In genomic region chr10:122029738-122030137, GRCm38 (mm10) we compare ENCODE assay signal across 14 mouse cellular contexts. TPM values are rescaled to one million over a fixed set of nuclear protein-coding genes. Genes with fewer than 3 reads are reported as not detected.
DNase-seq lines count a peak whose midpoint lies in the region; ATAC-seq and TF ChIP-seq lines count a peak whose summit lies in the region.
"Had no signal": no experiment of that assay in that cellular context is flagged by ENCODE, and none has a peak within 500 bp of the region (broad histone marks: within the 10 kb centered on the region; RNA-seq: fewer than 3 reads in every experiment).

No protein-coding gene starts in this region.

- H3K9me3 ChIP-seq in forebrain, embryonic 15.5 days, result no peaks in the 10 kb centered on the region
- H3K9me3 ChIP-seq in forebrain, embryonic 11.5 days (ENCODE audit: control insufficient read depth, low read length), result no peaks in the 10 kb centered on the region
- H3K9me3 ChIP-seq in liver, embryonic 12.5 days (replicated peaks), result no peaks in the 10 kb centered on the region
- no peaks in the 10 kb centered on the region for H3K9me3 ChIP-seq in embryonic facial prominence, embryonic 15.5 days (replicated peaks)
- H3K9me3 ChIP-seq in limb, embryonic 14.5 days (ENCODE audit: control insufficient read depth, low read length), result no peaks in the 10 kb centered on the region
- H3K9me3 ChIP-seq: hindbrain, embryonic 10.5 days; liver, embryonic 15.5 days had no signal

- no peak overlapping the region for H3K4me2 ChIP-seq in forebrain, embryonic 15.5 days (replicated peaks)
- no peak overlapping the region for H3K4me2 ChIP-seq in forebrain, embryonic 11.5 days (ENCODE audit: low read depth, low read length, severe bottlenecking)
- no peak overlapping the region for H3K4me2 ChIP-seq in liver, embryonic 12.5 days
- H3K4me2 ChIP-seq in embryonic facial prominence, embryonic 15.5 days (replicated peaks), result peak overlapping the region; percentile 13; the same call in 1 of the 2 replicates
- H3K4me2 ChIP-seq in limb, embryonic 14.5 days (replicated peaks; ENCODE audit: low read depth, low read length, severe bottlenecking), result 0 out of 2 replicates have a peak overlapping the region, but pooled peaks have one; percentile 16
- H3K4me2 ChIP-seq: liver, embryonic 15.5 days had no signal

- ATAC-seq in forebrain, embryonic 15.5 days (replicated peaks), result no peak
- no peak for ATAC-seq in forebrain, embryonic 11.5 days (replicated peaks; ENCODE audit: low FRiP score)
- no peak for ATAC-seq in liver, embryonic 12.5 days
- ATAC-seq in embryonic facial prominence, embryonic 15.5 days (ENCODE audit: insufficient number of reproducible peaks, low FRiP score, low TSS enrichment, low read depth), result no peak
- no peak for ATAC-seq in limb, embryonic 14.5 days (ENCODE audit: low FRiP score, low read depth)
- ATAC-seq in megakaryocyte-erythroid progenitor cell, adult 5-6 weeks (replicated peaks; ENCODE audit: low FRiP score, low TSS enrichment, poor library complexity, severe bottlenecking), result no peak

- no peaks in the 10 kb centered on the region for H3K79me2 ChIP-seq in liver, adult 2 months (ENCODE audit: control insufficient read depth, insufficient read depth, low read length)

- no peak overlapping the region for H3K9ac ChIP-seq in forebrain, embryonic 15.5 days (replicated peaks)
- H3K9ac ChIP-seq in forebrain, embryonic 11.5 days (ENCODE audit: low read length), result no peak overlapping the region
- H3K9ac ChIP-seq in liver, adult 2 months (ENCODE audit: low read depth, low read length), result no peak overlapping the region
- H3K9ac ChIP-seq in liver, embryonic 12.5 days, result no peak overlapping the region
- H3K9ac ChIP-seq in embryonic facial prominence, embryonic 15.5 days, result no peak overlapping the region
- H3K9ac ChIP-seq in limb, embryonic 14.5 days (ENCODE audit: low read depth, low read length, severe bottlenecking), result no peak overlapping the region
- H3K9ac ChIP-seq: liver, embryonic 15.5 days had no signal

- WGBS in forebrain, embryonic 15.5 days, result 65% methylated on average over 7 of the region's 7 CpGs
- WGBS in forebrain, embryonic 11.5 days, result 75% methylated on average over 7 of the region's 7 CpGs
- whole genome bisulfite sequencing in liver, adult 2 months, result 8% methylated on average over 7 of the region's 7 CpGs
- WGBS in liver, embryonic 12.5 days (ENCODE audit: insufficient replicate concordance), result 70% methylated on average over 7 of the region's 7 CpGs
- WGBS in embryonic facial prominence, embryonic 15.5 days, result 50% methylated on average over 7 of the region's 7 CpGs
- WGBS in limb, embryonic 14.5 days, result 30% methylated on average over 7 of the region's 7 CpGs

- H3K4me3 ChIP-seq in forebrain, embryonic 15.5 days, result no peak overlapping the region
- H3K4me3 ChIP-seq in forebrain, embryonic 11.5 days (ENCODE audit: low read depth, low read length), result no peak overlapping the region
- no peak overlapping the region for H3K4me3 ChIP-seq in liver, adult 2 months (ENCODE audit: insufficient read depth, low read depth, low read length)
- no peak overlapping the region for H3K4me3 ChIP-seq in liver, embryonic 12.5 days
- no peak overlapping the region for H3K4me3 ChIP-seq in embryonic facial prominence, embryonic 15.5 days (replicated peaks)
- no peak overlapping the region for H3K4me3 ChIP-seq in limb, embryonic 14.5 days (replicated peaks; ENCODE audit: low read length)
- H3K4me3 ChIP-seq: hindbrain, embryonic 10.5 days; liver, embryonic 15.5 days had no signal

- no peak for DNase-seq in forebrain, embryonic 11.5 days (ENCODE audit: low spot score)
- DNase-seq in liver, adult 2 months (ENCODE audit: extremely low read depth, low read depth, low spot score), result peak; percentile 29
- DNase-seq in limb, embryonic 14.5 days (ENCODE audit: low spot score), result no peak
- no peak for DNase-seq in thymus, postnatal 25 days
- DNase-seq: cerebellum, postnatal 14 days; gastrocnemius, postnatal 10 days; layer of hippocampus, adult 9-11 months; spleen, adult 18-20 months had no signal

- 0 out of 2 replicates have a peak, but pooled peaks cover 7% of the 10 kb centered on the region for H3K4me1 ChIP-seq in forebrain, embryonic 15.5 days
- no peaks in the 10 kb centered on the region for H3K4me1 ChIP-seq in forebrain, embryonic 11.5 days (replicated peaks; ENCODE audit: control insufficient read depth, insufficient read depth, low read length)
- peaks cover 2% of the 10 kb centered on the region; the same call in 1 of the 2 replicates for H3K4me1 ChIP-seq in liver, adult 2 months (ENCODE audit: control insufficient read depth, insufficient read depth, low read length)
- 0 out of 2 replicates have a peak, but pooled peaks cover 5% of the 10 kb centered on the region for H3K4me1 ChIP-seq in liver, embryonic 12.5 days
- H3K4me1 ChIP-seq in embryonic facial prominence, embryonic 15.5 days, result peaks cover 15% of the 10 kb centered on the region; the same call in 1 of the 2 replicates
- peaks cover 8% of the 10 kb centered on the region; the same call in 1 of the 2 replicates for H3K4me1 ChIP-seq in limb, embryonic 14.5 days (ENCODE audit: control insufficient read depth, insufficient read depth, low read length)
- H3K4me1 ChIP-seq: hindbrain, embryonic 10.5 days had no signal

- peak overlapping the region; percentile 28; the same call in 1 of the 2 replicates for H3K27ac ChIP-seq in forebrain, embryonic 15.5 days (replicated peaks)
- no peak overlapping the region for H3K27ac ChIP-seq in forebrain, embryonic 11.5 days (ENCODE audit: low read depth, low read length)
- no peak overlapping the region for H3K27ac ChIP-seq in liver, adult 2 months (replicated peaks; ENCODE audit: insufficient read depth, low read depth, low read length)
- no peak overlapping the region for H3K27ac ChIP-seq in liver, embryonic 12.5 days
- H3K27ac ChIP-seq in embryonic facial prominence, embryonic 15.5 days (replicated peaks), result no peak overlapping the region
- H3K27ac ChIP-seq in limb, embryonic 14.5 days (replicated peaks; ENCODE audit: low read depth, low read length), result no peak overlapping the region
- H3K27ac ChIP-seq: hindbrain, embryonic 10.5 days; liver, embryonic 15.5 days had no signal

- H3K36me3 ChIP-seq in forebrain, embryonic 15.5 days, result no peaks in the 10 kb centered on the region
- no peaks in the 10 kb centered on the region for H3K36me3 ChIP-seq in forebrain, embryonic 11.5 days (ENCODE audit: control insufficient read depth, insufficient read depth, low read length)
- no peaks in the 10 kb centered on the region for H3K36me3 ChIP-seq in liver, adult 2 months (ENCODE audit: control insufficient read depth, insufficient read depth, low read length)
- no peaks in the 10 kb centered on the region for H3K36me3 ChIP-seq in liver, embryonic 12.5 days
- no peaks in the 10 kb centered on the region for H3K36me3 ChIP-seq in embryonic facial prominence, embryonic 15.5 days
- H3K36me3 ChIP-seq in limb, embryonic 14.5 days (ENCODE audit: control insufficient read depth, insufficient read depth, low read length), result no peaks in the 10 kb centered on the region
- H3K36me3 ChIP-seq: liver, embryonic 15.5 days had no signal

- TF ChIP-seq CTCF in liver, adult 2 months (IDR thresholded peaks at IDR 0.05; ENCODE audit: low read depth, low read length), result no peak

- TF ChIP-seq POLR2A in liver, adult 2 months (IDR thresholded peaks at IDR 0.05; ENCODE audit: extremely low read depth, insufficient read depth, low read length), result no peak
- TF ChIP-seq POLR2A in limb, embryonic 14.5 days (IDR thresholded peaks at IDR 0.05; ENCODE audit: borderline replicate concordance, extremely low read depth, insufficient read depth, insufficient read length), result no peak

- H3K27me3 ChIP-seq in forebrain, embryonic 15.5 days, result no peaks in the 10 kb centered on the region
- no peaks in the 10 kb centered on the region for H3K27me3 ChIP-seq in forebrain, embryonic 11.5 days (ENCODE audit: control insufficient read depth, insufficient read depth, low read length)
- no peaks in the 10 kb centered on the region for H3K27me3 ChIP-seq in liver, adult 2 months (ENCODE audit: control insufficient read depth, insufficient read depth, low read length)
- no peaks in the 10 kb centered on the region for H3K27me3 ChIP-seq in liver, embryonic 12.5 days (replicated peaks)
- H3K27me3 ChIP-seq in embryonic facial prominence, embryonic 15.5 days, result no peaks in the 10 kb centered on the region
- no peaks in the 10 kb centered on the region for H3K27me3 ChIP-seq in limb, embryonic 14.5 days (ENCODE audit: control insufficient read depth, insufficient read depth, low read length)
- H3K27me3 ChIP-seq: liver, embryonic 15.5 days had no signal

RNA-seq across cellular contexts. Expression of gene Srgap1, which starts 17.4 kb away (rescaled TPM):
- 31.9 and 34.7 TPM in 2 replicates for polyA plus RNA-seq in forebrain, embryonic 15.5 days (2015; fragmentation: Nextera tagmentation; extraction: Ambion mirVana)
- polyA plus RNA-seq in forebrain, embryonic 11.5 days (2014; fragmentation: Nextera tagmentation; extraction: Ambion mirVana), result 11.7 and 12.0 TPM in 2 replicates
- total RNA-seq in liver, adult 2 months (2014; rRNA removed), result 0.54 and 0.55 TPM in 2 replicates
- 0.16 and 0.31 TPM in 2 replicates for polyA plus RNA-seq in liver, adult 2 months (2012; rRNA removed)
- polyA plus RNA-seq in liver, embryonic 12.5 days (2016; fragmentation: Nextera tagmentation; extraction: Ambion mirVana), result 2.3 and 2.7 TPM in 2 replicates
- polyA plus RNA-seq in embryonic facial prominence, embryonic 15.5 days (2015; fragmentation: Nextera tagmentation; extraction: Ambion mirVana), result 11.3 and 13.1 TPM in 2 replicates
- polyA plus RNA-seq in limb, embryonic 14.5 days (2012; rRNA removed), result 18.2 and 21.4 TPM in 2 replicates
- 9.6 and 13.3 TPM in 2 replicates for polyA plus RNA-seq in limb, embryonic 14.5 days (2014; fragmentation: Nextera tagmentation; extraction: Ambion mirVana)
- total RNA-seq in megakaryocyte-erythroid progenitor cell, adult 5-6 weeks (2014; fragmentation: Nextera tagmentation), result 0.07 and 0.84 TPM in 2 replicates
- not detected in 2 replicates for total RNA-seq in megakaryocyte-erythroid progenitor cell, adult 5-6 weeks (2017)

Comparison
In these comparisons a context has a peak if more than half of its experiments do, and no peak if none do; other contexts are left out.
1. H3K4me2 ChIP-seq: peak in embryonic facial prominence, embryonic 15.5 days (single experiment) and limb, embryonic 14.5 days (single experiment); none in forebrain, embryonic 15.5 days (single experiment), forebrain, embryonic 11.5 days (single experiment) and liver, embryonic 12.5 days (single experiment).